Mouse (Mus musculus): ENCODE measurements around the gene Ctnna3.
"Not testable (repeated sequence)": the region's sequence is repeated elsewhere in the genome, so short reads cannot be mapped to it uniquely, and the experiment has no call there.

Gene Ctnna3

DNA sequence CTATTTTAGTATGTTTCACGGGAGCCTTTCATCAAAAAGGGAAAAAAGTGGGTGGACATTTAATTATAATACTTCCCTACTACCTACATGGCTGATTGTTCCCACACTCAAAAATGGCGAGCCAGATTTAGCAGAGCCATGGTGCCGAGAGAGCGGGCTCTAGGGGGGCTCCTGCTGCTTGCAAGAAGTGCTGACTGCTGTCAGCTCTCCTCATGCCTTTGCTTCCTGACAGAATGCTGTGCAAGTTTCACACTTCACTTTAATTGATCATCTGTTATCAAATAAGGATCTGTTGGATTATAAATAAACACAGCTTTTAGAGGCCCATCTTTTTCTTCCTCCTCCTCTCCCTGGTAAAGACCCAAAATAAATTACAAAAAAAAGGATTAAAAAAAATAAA is 838.3 kb downstream of the Ctnna3 start:
- no peak for DNase-seq

DNA sequence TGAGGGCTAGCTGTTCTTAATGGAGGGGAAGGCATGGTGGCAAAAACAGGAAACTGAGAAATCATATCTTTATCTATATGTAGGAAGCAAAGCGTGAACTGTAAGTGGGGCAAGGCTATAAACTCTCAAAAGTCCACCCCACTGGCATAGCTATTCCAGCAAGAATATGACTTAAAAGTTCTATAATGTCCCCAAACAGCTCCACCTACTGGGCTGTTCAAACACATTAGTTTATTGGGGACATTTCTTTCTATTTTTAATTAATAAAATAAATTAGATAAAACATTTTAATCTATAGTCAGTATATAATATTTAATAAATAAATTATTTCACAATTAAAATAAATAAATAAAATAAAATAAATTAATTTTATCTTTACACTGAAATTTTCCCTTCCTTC is 845.2 kb downstream of the Ctnna3 start:
- DNase-seq, result no peak

DNA sequence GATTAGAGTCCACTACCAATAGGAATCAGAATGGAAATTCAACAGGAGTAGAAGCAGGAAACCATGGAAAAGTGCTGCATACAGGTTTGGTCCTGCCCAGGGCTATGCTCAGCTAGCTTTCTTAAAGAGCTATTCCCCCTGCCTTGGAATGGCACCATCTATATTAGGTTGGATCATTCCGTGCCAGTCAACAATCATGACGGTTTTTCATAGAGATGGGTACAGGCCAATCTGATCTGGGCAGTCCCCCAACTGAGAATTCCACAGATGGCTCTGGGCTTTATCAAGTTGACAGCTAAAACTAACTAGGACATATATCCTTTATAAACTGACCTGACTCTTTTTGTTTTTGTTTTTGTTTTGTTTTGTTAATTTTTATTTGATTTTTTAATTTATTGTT is 848.9 kb downstream of the Ctnna3 start:
- DNase-seq, result no peak

DNA sequence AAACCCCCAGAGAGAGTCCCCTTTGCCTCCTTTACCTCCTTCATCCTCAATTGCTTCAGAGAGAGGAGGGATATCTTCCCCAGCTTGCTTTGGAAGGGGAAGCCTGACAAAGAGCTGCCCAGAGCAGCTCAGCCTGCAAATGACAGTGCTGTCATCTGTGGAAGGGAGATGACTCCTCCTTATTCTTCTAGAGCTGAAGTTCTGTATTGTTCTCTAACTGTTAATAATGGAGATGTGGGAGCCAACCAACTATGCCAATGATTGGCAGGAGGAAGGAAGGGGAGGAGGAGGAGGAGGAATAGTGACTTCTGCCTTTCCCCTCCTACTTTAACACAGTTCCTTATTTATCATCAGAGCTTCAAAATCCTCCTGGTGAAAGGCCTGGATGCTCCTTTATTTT is 875.9 kb downstream of the Ctnna3 start:
- DNase-seq, result no peak

DNA sequence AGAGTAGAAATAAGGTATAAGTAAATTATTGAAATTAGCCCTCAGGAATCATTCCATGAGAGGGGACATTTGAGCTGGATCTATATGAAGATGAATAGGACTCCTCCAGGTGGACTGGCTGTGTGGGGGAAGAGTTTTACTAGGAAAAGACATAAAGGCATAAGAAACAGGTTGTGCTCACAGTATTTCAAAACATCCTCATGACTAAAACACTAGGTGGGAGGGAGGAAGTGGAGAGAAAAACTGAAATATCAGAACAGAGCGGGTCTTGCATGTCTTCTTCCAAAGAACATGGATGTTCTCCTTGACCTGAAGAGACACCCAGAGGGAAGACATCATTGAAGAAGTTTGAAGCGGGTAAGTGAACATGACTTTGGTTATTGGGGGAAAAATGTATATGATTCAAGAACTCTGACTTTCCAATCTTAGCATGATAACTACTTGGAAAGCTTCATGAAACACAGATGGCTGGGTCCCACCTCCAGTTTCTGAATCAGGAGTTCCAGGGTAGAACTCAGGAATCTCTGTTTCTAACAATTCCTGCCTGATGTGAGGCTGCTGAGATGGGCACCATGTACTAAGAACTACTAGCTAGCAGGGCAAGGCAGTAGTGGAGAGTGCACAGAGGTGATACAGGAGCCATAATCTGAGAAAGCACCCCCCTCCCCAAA is 881.9 kb downstream of the Ctnna3 start:
- no peak for DNase-seq

DNA sequence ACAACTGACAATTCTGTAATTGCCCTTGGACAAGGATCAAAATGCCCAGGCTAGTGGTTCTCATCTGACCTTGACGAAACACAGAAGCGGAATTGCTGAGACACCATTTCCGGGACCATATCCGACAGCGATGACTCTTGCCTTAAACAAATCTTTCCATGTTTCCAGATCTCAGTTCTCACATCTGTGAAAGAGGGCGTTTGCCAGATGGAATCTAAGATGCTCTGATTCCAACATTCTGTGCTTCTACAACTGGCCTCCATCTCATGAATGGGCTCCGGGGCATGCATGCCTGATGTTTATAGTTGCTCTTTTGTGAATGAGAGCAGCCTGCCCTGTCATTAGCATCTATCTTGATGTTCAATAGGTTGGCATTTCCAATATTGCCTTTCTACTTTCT is 890.4 kb downstream of the Ctnna3 start:
- DNase-seq, result no peak

DNA sequence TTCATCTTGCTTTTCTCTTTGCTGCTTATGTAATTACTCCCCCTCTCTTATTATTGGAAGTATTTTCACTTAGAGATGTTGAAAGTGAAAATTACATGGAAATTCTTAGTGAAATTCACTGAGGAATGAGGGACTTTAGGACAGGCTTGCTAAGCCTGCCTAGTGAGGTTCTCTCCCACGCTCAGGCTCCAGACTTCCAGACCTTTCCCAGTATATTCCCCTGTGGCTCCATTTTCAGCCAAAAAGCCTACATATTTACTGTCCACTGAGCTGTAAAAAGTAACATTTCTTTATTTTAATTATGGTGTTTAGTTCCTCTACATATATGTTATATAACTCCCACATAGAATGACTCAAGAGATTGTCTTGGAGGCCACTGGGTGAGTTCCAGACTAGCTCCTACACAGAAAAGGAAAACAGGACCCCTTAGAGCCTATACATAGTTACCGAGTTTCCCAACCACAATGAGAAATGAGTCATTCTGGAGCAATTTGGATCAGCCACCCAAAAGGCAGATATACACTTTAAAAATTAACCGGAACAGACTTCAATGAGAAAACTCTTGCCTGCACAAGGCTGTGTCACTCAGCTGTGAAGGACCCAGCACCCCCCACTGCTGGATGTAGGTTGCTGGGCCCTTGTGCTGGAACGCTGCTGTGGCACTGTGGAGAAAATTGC is 912.9 kb downstream of the Ctnna3 start:
- no peak for DNase-seq

DNA sequence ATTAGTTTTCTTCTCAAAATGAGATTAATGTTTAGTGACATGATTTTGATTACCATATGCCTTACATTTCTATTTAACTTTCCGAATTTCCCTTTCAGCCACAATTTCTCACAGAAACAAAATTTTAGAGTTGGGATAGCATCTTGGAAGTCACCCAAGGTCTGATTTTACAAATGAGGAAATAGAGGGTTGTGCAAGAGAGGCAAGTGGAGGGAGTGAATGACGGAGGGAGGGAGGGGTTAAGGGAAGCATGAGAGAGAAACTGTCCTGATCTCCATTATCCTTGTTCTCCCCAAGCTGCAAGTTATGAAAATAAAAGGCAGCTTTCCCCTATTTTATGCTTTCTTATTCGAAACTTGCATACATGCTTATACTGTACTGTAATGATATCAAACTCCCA is 943.4 kb downstream of the Ctnna3 start:
- DNase-seq, result no peak

DNA sequence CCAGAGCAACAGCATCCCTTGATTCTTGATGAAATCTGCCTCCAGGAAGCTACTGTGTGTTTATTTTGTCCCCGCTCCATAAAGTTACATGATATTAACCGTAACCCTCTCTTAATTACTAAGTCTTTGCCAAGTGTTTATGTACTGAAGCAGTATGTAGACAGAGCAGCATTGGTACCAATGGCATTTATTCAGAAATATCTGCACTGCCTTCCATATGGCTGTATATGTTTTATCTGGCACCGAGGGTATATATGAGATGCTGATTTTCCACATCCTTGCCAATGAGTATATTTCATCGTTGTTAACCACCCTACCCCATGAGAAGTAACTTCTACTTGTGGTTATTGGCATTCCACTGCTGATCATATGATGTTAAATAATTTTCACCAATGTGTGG is 947.9 kb downstream of the Ctnna3 start:
- DNase-seq, result no peak

DNA sequence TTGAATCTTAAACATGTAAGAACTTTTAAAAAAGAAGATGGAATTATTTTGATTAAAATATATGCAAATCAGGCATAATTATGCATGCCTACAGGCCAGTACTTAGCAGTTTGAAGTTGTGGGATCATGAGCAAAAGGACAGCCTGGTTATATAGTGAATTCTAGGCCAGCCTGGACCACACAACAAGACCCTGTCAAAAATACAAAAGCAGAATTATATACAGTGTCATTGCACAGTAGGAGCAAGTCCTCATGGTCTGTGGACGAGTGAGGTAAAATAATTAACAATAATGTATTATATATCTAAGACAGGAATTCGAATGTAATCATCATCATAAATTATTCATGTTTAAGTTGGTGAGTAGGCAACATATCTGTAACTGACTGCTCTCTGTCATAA is 966.7 kb downstream of the Ctnna3 start:
- DNase-seq, result no peak

DNA sequence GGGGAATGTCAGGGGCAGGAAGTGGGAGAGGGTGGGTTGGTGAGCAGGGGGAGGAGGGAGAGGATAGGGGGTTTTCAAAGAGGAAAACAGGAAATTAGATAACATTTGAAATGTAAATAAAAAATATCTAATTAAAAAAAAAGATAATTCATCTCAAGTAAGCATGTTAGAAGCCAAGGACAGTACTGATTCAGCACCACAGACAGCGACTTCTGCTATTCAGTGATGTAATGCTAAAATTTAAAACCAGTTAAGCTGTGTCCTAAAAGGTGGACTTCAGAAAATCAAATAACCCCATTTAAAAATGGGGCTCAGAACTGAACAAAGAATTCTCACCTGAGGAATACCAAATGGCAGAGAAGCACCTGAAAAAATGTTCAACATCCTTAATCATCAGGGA is 988.5 kb downstream of the Ctnna3 start:
- not testable (repeated sequence) for DNase-seq

DNA sequence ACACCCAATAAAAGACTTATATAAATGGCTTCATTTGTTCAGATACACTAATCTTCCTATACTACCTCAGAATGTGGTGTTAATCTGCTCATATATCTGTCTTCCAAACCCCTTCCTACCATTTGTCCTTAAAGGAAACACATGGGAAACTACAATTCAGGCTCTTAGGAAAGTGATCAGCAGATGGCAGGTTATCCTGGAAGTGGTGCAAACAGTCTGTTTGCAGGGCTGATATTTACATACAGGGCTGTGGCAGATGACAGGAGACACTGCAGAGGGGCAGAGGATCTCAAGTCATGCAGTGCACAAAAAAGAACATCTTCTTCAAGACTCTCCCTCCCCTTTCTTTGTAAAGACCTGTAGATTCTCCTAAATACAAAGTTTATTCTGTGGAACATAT is 1008.8 kb downstream of the Ctnna3 start:
- DNase-seq, result no peak

DNA sequence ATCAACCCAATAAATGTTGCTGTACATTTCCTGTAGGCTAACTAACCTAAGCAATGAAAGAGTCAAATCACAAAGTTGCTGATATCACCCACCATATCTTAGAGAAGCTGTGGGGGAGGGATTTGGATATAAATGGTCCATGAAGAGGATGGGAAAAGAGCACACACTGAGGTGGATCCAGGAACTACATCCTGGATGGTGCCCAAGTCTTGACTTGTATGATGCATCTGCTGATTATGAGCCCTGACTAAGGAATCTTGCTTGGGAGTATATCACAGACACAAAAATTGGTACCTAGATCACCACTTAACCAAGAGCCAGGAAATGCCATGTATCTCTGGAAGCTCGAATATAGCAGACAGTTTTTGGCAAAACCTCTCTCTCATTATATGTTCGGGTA is 1018.7 kb downstream of the Ctnna3 start:
- no peak for DNase-seq

DNA sequence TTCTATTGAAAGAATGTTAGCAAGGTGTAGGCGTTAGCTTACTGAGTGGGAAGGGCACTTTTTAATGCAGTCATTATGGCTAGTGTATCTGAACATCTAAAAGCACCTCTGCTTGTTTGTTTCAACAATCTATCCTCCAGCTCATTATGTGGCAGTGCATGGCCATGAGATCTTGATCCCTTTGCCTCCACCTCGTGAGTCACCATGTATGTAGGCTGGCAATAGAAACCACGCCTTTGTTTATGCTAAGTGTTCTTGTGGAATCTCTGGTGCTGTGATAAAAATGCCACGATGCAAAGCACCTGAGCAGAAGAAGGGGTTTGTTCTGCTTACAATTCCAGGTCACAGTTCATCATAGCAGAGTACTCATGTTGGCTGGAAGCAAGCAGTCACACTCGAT is 1053.4 kb downstream of the Ctnna3 start:
- DNase-seq, result no peak

DNA sequence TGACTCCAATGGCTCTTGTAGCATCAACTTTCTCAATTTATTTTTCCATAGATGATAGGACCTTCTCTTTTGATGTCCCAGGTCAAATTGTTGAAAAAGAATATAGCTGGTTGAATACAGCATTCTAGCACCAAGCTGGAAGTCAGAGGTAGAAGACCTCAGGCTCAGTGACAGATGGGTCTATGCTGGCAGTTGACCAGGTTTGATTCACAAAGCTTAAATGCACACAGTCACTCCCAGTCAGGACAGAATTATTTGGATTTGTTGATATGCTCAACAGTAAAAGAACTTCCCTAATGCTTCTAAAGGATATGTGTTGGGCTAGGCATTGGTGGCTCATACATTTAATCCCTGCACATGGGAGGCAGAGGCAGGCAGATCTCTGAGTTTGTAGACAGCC is 1059.6 kb downstream of the Ctnna3 start:
- no peak for DNase-seq

DNA sequence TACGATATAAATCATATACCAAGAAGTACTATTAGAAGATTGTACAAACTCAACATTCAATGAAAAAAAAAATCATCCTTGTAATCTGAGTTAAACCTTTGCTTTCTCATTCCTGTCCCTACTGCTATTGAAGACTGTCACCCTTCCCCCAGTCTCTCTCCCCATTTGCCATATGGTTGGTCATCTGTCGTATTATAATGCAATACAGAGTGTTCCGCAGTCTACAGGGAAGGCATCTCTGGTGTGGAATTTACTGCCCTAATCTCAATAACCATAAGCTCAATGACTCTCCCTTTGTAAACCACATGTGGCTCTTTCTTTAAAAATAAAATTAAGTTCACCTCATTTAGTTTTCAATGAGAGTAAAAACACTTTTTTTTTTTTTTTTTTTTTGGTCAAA is 1113.7 kb downstream of the Ctnna3 start:
- DNase-seq, result no peak

DNA sequence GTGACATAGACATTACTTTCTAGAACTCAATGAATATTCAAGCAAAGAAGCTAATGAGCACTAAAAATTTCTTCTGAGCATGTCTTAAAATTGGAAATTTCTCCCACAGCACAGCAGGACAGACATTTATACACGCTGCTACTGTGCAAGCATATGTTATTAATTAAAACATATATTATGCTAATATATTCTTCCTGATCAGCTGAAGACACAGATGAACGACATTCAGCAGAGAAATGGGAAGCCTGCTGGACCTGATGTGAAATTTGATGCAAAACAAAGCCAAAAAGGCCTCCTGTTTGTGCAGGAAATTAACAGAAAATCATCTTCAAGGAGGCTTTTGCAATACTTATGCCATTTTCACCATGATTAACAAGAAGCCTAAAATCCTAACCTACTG is 1114.5 kb downstream of the Ctnna3 start:
- DNase-seq, result no peak

DNA sequence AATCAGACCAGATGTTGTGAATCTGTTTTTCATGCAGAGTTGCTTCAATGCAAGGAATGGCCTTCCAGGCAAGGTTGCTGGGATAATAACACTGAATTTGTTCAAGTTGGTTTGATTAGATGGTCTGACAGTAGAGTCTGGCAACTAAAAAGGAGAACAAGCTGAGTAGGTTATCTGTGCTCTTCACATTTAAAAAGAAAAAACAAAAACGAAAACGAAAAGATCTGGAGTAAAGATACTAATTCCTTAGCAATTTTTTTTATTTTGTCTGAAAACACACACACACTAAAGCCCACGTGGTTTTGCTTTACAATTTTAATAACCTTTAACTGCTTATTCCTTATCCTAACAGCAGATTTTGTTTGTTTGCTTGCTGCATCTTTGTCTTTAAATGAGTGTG is 1141.4 kb downstream of the Ctnna3 start:
- DNase-seq, result no peak

DNA sequence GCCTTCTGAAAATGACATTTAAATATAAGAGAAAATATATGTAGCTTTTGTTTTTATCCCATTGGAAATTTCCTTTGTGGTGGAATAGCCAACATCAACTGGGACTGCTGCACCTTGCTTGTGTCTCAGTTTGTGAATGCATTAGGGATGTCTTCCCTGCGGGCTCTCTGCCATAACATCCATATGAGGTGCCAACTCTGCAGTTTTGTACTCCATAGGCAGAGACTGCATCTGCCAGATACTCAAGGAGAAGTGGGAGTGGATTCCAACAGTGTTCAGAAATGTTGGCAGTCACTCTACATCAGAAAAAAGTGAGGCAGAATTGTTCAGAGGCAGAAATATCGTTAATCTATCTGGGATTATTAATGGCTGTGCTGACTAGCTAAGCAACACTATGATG is 1158.2 kb downstream of the Ctnna3 start:
- no peak for DNase-seq

DNA sequence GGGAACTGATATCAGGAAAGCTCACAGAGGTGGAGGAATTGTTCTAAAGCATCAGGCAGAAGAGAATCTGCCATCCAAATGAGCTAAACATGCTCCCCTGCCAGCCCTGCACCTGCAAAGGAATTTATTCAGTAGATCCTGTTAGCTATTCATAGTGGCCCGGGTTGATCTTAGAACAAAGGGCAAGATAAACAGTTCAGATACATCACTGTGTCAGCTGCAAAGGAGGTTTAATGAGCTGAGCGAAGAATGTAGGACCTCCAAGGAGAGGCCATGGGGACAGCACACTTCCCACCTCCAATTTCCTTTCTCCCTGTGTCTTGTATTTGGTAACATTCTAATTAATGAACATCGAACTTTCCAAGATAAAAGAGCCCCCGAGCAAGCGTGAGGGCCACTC is 1206.9 kb downstream of the Ctnna3 start:
- no peak for DNase-seq

DNA sequence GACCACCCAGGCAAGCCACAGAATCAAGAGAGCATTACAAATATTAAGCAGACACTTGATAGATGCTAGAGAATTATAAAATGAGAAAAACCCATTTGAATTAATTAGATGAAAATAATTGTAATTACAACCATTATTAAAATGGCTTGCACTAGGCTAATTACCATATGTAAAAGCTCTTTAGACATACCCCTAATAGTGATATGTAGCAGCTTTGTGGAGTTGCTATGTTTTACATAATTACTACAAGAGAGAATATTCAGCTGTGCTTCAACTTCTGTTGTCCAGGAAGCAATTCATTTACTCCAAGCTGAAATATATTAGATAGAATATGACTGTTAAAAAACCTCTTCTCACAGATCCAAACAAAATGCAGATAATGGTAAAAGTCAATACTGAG is 1209.2 kb downstream of the Ctnna3 start:
- DNase-seq, result no peak

DNA sequence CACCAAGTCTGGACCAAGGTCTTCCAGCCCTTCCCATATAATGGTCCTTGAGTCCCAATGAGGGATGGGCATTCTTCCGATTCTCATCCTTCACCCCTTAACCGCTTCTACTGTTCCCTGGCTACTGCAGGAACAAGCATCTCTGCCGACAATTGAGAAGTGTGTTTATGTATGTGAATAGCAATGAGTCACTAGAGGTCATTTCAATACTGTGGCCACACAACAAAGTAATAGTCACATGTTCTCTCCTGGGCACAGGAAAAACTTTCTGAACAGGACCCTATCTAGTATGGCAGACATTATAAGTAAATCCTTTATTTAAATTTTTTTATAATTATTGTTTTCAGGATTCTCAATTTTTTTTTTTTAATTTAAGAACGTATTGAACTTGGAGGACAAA is 1211.2 kb downstream of the Ctnna3 start:
- DNase-seq, result no peak

DNA sequence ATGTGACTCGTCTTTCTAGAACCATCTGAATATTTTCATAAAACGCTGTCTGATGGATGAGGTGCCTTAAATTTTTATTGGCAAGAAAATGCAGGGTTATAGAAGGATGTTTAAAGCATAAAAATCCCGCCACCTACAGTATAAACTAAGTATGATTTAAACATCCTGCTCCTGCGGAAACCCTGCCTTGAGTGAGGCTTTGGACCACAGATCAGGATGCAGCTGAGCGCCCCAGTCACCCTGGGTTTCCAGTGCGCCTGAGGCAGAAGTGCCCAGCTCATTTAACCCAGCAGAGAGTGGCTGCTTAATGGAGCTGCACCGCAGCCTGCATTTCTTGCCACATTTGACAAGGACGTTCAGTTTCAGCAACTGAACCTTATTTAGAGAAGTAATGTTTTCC is 1211.7 kb downstream of the Ctnna3 start:
- peak; percentile 18 for DNase-seq

DNA sequence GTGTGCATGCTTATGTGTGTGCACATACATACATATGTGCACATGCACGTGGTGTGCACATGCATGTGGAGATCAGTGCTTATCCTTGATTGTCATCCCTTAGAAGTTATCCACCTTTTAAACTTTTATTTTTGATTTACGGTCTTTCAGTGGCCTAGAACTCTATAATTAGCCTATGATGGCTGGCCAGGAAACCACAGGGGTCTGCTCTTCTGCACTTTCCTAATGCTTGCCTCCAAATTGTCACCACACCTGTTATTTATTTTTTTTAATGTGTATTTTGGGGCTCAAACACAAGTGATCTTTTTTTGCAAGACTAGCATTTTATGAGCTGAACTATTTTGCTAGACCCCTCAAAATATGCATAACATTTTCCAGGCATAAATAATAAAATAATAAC is 1214.1 kb downstream of the Ctnna3 start:
- no peak for DNase-seq

DNA sequence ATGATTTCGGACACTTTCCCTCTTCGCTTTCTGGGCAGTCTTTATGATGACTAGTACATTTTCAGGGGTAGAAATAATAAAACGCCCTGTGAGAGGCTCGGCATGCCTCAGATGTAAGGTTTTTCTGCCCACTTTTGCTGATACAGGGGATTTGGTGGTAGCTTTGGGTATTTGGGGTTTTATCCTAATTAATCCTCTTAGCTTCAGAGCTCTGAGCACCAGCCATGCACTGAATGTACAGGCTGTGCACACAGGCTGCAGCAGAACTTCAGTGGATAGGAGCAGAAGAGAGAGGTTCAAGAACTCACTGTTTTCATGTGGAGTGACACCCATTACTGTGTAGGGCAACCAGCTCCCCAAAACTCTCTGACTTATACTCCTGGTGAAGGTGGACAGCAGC is 1231.3 kb downstream of the Ctnna3 start:
- DNase-seq, result no peak

Measured in lung, postnatal 14 days (tissue).